Mouse (Mus musculus) gonadal fat pad, adult 2 months (tissue): ENCODE measurements around the gene Gm8909. TPM values are rescaled to one million over a fixed set of nuclear protein-coding genes. Genes with fewer than 3 reads are reported as not detected.
"Not testable (repeated sequence)": the region's sequence is repeated elsewhere in the genome, so short reads cannot be mapped to it uniquely, and the experiment has no call there.

ENCODE experiments used
- DNase-seq: peaks from one replicate; pipeline ENCODE4 v3.0.0-alpha.2; 2012; ENCODE audit warnings: low read depth
- polyA plus RNA-seq: library from polyadenylated mRNA; depleted of rRNA; stranded (reverse); fragments of >200 nt; gene quantifications from 2 replicates; pipeline ENCODE4 v1.2.3, GENCODE M21; 2012

Gene Gm8909
- polyA plus RNA-seq, 1 experiment = 0.28 TPM

GRCm38 (mm10) chr17:36161129-36162051 lies 6.9 kb downstream of the Gm8909 start:
- no peak for DNase-seq

GRCm38 (mm10) chr17:36158264-36158663 lies 10.1 kb downstream of the Gm8909 start:
- DNase-seq = not testable (repeated sequence)

GRCm38 (mm10) chr17:36157782-36158181 lies 10.6 kb downstream of the Gm8909 start:
- not testable (repeated sequence) for DNase-seq

- DNase-seq = no peak
Measured at GRCm38 (mm10) chr17:36154271-36155149, 13.8 kb downstream of the Gm8909 start.

GRCm38 (mm10) chr17:36151200-36151599 lies 17.1 kb downstream of the Gm8909 start:
- DNase-seq = not testable (repeated sequence)

- not testable (repeated sequence) for DNase-seq
Measured at GRCm38 (mm10) chr17:36148468-36148867, 19.9 kb downstream of the Gm8909 start.

- not testable (repeated sequence) for DNase-seq
Measured at GRCm38 (mm10) chr17:36146937-36147336, 21.4 kb downstream of the Gm8909 start.

GRCm38 (mm10) chr17:36145861-36146156 lies 22.5 kb downstream of the Gm8909 start:
- DNase-seq = not testable (repeated sequence)

- DNase-seq = no peak
Measured at GRCm38 (mm10) chr17:36145111-36145860, 23.1 kb downstream of the Gm8909 start.

- not testable (repeated sequence) for DNase-seq
Measured at GRCm38 (mm10) chr17:36136299-36136848, 32.0 kb downstream of the Gm8909 start.

GRCm38 (mm10) chr17:36135421-36136231 lies 32.7 kb downstream of the Gm8909 start:
- not testable (repeated sequence) for DNase-seq

- DNase-seq = no peak
Measured at GRCm38 (mm10) chr17:36131516-36132265, 36.6 kb downstream of the Gm8909 start.

GRCm38 (mm10) chr17:36128968-36129817 lies 39.1 kb downstream of the Gm8909 start, which contains the start of gene Gm7030:
Gene Gm7030, minus strand, starts transcription at chr17:36129425.
- DNase-seq = not testable (repeated sequence)

- not testable (repeated sequence) for DNase-seq
Measured at GRCm38 (mm10) chr17:36128525-36128924, 39.8 kb downstream of the Gm8909 start.

- DNase-seq = not testable (repeated sequence)
Measured at GRCm38 (mm10) chr17:36124111-36124510, 44.2 kb downstream of the Gm8909 start.

- DNase-seq = not testable (repeated sequence)
Measured at GRCm38 (mm10) chr17:36121352-36122020, 46.9 kb downstream of the Gm8909 start, which contains the start of gene Gm19684. Gene Gm19684, plus strand, starts transcription at chr17:36121678.

- DNase-seq = not testable (repeated sequence)
Measured at GRCm38 (mm10) chr17:36120839-36121238, 47.5 kb downstream of the Gm8909 start.

GRCm38 (mm10) chr17:36116545-36116944 lies 51.8 kb downstream of the Gm8909 start:
- DNase-seq = not testable (repeated sequence)
